Mouse (Mus musculus): ENCODE data around the gene Trp53rka. TPM values are rescaled to one million over a fixed set of nuclear protein-coding genes. Genes with fewer than 3 reads are reported as not detected.

Trp53rka gene
- total and polyA plus RNA-seq, 3 experiments = 29.8 to 35.1 TPM; not detected in 1

DNA sequence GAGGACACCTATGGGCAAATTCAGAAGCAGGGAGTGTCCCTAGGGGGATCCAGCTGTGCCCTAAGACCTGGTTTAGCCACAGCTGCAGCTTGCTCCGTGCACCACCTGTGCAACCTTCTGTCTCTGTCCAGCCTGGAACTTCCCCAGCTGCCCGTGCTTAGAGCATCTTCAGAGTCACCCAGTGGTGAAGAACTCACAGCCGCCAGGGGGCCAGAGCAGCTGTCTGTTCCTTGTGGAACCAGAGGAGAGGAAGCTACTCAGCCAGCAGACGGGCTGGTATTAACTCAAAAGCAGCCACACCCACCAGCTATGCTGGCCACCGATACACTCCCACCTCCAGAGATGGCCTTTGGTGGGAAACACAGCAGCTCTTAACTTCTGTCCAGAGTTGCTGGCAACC is 23.0 kb downstream of the Trp53rka start:
- TF ChIP-seq RCOR1 (IDR thresholded peaks at IDR 0.05; ENCODE audit: low read depth, low read length) (no peak), GABPA (IDR thresholded peaks at IDR 0.05; ENCODE audit: low read depth, low read length) (no peak), NRF1 (IDR thresholded peaks at IDR 0.05; ENCODE audit: insufficient read depth, low read depth, low read length, poor library complexity, severe bottlenecking) (no peak), JUND (IDR thresholded peaks at IDR 0.05; ENCODE audit: low read depth, low read length) (no peak), CTCF (IDR thresholded peaks at IDR 0.05 in 2 of 3, conservative IDR thresholded peaks at IDR 0.05 in 1 of 3; ENCODE audit: control insufficient read depth in 1 of 3, insufficient read depth in 1 of 3, low read depth in 2 of 3, low read length in 3 of 3, poor library complexity in 1 of 3, severe bottlenecking in 1 of 3) (no peak), MAZ (IDR thresholded peaks at IDR 0.05; ENCODE audit: low read depth, low read length) (no peak), EP300 (IDR thresholded peaks at IDR 0.05; ENCODE audit: low read depth in 1 of 2, low read length in 2 of 2) (no peak), ZMIZ1 (IDR thresholded peaks at IDR 0.05; ENCODE audit: low read depth, low read length) (no peak), BHLHE40 (IDR thresholded peaks at IDR 0.05; ENCODE audit: borderline replicate concordance, low read depth, low read length) (no peak), USF1 (IDR thresholded peaks at IDR 0.05; ENCODE audit: low read depth, low read length) (no peak), KAT2A (conservative IDR thresholded peaks at IDR 0.05; ENCODE audit: low read depth, low read length) (no peak), E2F4 (IDR thresholded peaks at IDR 0.05; ENCODE audit: borderline replicate concordance, low read depth, low read length) (no peak), TAL1 (IDR thresholded peaks at IDR 0.05; ENCODE audit: low read length) (no peak)
- Histone ChIP-seq H3K27me3 (ENCODE audit: control insufficient read depth in 1 of 2, insufficient read depth in 2 of 2, low read length in 2 of 2) (no peaks in the 10 kb centered on the region), H3K79me2 (ENCODE audit: control insufficient read depth, insufficient read depth, low read length, poor library complexity) (no peaks in the 10 kb centered on the region), H3K9me3 (replicated peaks; ENCODE audit: insufficient read depth, low read length) (no peaks in the 10 kb centered on the region), H3K9ac (ENCODE audit: control insufficient read depth, low read depth, low read length, poor library complexity, severe bottlenecking) (no peak overlapping the region), H3K4me1 (ENCODE audit: control insufficient read depth in 1 of 2, insufficient read depth in 2 of 2, low read length in 2 of 2) (no peaks in the 10 kb centered on the region), H3K36me3 (ENCODE audit: control insufficient read depth in 1 of 2, insufficient read depth in 2 of 2, low read length in 2 of 2) (no peaks in the 10 kb centered on the region), H3K27ac (ENCODE audit: control insufficient read depth, low read depth, low read length) (no peak overlapping the region), H3K4me3 (ENCODE audit: control insufficient read depth in 1 of 2, insufficient read depth in 1 of 2, low read depth in 2 of 2, low read length in 2 of 2) (no peak overlapping the region)
- DNase-seq (ENCODE audit: low read depth, low spot score) = no peak

DNA sequence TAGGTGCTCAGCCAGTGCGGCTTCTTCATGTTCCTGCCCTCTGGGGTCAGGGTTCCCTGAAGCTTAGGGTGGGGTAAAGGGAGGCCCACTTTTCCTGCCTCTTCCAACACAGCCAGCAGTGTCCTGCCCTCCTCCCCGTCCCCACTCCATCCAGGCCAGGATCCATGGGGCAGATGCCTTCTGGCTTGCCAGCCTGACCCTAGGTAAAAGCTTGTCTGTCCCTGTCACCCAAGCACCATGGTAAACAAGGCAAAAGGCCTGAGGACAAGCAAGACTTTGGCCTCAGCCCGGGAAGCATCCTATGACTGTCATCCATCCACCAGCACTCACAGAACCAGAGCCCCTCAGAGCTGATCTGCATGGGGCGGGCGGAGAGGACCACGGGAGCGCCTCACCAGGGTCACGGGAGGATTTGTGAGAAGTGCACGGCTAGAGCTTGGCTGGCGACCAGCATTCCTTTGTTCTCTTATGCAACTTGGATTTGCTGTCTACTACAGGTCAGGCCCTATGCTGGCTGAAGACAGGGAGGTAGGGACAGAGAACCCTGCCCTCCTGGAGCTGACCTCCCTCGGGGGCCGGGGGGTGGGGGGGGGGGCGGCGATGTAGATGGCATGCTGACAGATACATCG is 25.2 kb downstream of the Trp53rka start:
- Histone ChIP-seq H3K9me3 (replicated peaks; ENCODE audit: insufficient read depth, low read length) (no peaks in the 10 kb centered on the region), H3K27me3 (ENCODE audit: control insufficient read depth in 1 of 2, insufficient read depth in 2 of 2, low read length in 2 of 2) (no peaks in the 10 kb centered on the region), H3K27ac (ENCODE audit: control insufficient read depth, low read depth, low read length) (no peak overlapping the region), H3K79me2 (ENCODE audit: control insufficient read depth, insufficient read depth, low read length, poor library complexity) (no peaks in the 10 kb centered on the region), H3K36me3 (ENCODE audit: control insufficient read depth in 1 of 2, insufficient read depth in 2 of 2, low read length in 2 of 2) (no peaks in the 10 kb centered on the region), H3K4me1 (ENCODE audit: control insufficient read depth in 1 of 2, insufficient read depth in 2 of 2, low read length in 2 of 2) (no peaks in the 10 kb centered on the region), H3K4me3 (ENCODE audit: control insufficient read depth in 1 of 2, insufficient read depth in 1 of 2, low read depth in 2 of 2, low read length in 2 of 2) (no peak overlapping the region), H3K9ac (ENCODE audit: control insufficient read depth, low read depth, low read length, poor library complexity, severe bottlenecking) (no peak overlapping the region)
- DNase-seq (ENCODE audit: low read depth, low spot score) = no peak
- TF ChIP-seq CHD1 (IDR thresholded peaks at IDR 0.05; ENCODE audit: low read depth, low read length) (no peak), ELF1 (IDR thresholded peaks at IDR 0.05; ENCODE audit: low read depth, low read length) (no peak), MYC (IDR thresholded peaks at IDR 0.05; ENCODE audit: low read depth, low read length) (no peak), MYB (IDR thresholded peaks at IDR 0.05; ENCODE audit: low read depth, low read length) (no peak), EP300 (IDR thresholded peaks at IDR 0.05; ENCODE audit: low read depth in 1 of 2, low read length in 2 of 2) (no peak), USF2 (IDR thresholded peaks at IDR 0.05; ENCODE audit: borderline replicate concordance in 1 of 2, insufficient read depth in 1 of 2, low read depth in 1 of 2, low read length in 2 of 2) (no peak), NELFE (IDR thresholded peaks at IDR 0.05; ENCODE audit: low read depth, low read length) (no peak), ETS1 (IDR thresholded peaks at IDR 0.05; ENCODE audit: low read depth, low read length) (no peak), SMC3 (IDR thresholded peaks at IDR 0.05; ENCODE audit: low read depth, low read length) (no peak), ZMIZ1 (IDR thresholded peaks at IDR 0.05; ENCODE audit: low read depth, low read length) (no peak), E2F4 (IDR thresholded peaks at IDR 0.05; ENCODE audit: borderline replicate concordance, low read depth, low read length) (no peak), GABPA (IDR thresholded peaks at IDR 0.05; ENCODE audit: low read depth, low read length) (no peak), MAFK (IDR thresholded peaks at IDR 0.05; ENCODE audit: borderline replicate concordance, low read depth, low read length) (no peak), MAZ (IDR thresholded peaks at IDR 0.05; ENCODE audit: low read depth, low read length) (no peak), POLR2AphosphoS5 (IDR thresholded peaks at IDR 0.05; ENCODE audit: borderline replicate concordance, low read depth, low read length) (no peak), MXI1 (IDR thresholded peaks at IDR 0.05; ENCODE audit: low read depth, low read length) (no peak), TAL1 (IDR thresholded peaks at IDR 0.05; ENCODE audit: low read length) (no peak), ZNF384 (IDR thresholded peaks at IDR 0.05; ENCODE audit: low read depth, low read length) (no peak), CHD2 (IDR thresholded peaks at IDR 0.05; ENCODE audit: low read length) (no peak), HCFC1 (IDR thresholded peaks at IDR 0.05; ENCODE audit: low read depth, low read length) (no peak)

Measured in MEL (cell line).